Mouse (Mus musculus): Measurements from ENCODE around the gene Akap6.

Akap6 gene

DNA sequence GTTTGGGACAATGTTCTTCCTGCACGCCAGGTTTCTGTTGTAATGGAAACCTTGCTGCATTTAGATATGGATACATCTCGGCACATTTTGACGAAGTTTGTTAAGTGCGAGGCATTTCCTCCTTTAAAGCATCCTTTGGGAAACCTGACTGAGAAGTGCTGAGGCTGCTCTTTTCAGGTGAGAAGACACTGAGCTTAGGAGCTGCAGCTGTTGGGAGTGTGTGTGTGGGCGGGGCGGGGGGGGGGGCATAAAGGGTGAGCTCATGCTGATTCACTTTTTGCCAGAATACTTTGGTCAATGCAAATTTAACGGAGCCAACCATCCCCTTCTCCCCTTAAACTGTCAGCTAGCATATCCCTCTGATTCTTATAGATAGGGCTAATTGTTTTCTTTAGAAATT, 81.9 kb downstream of the Akap6 start:
- no peak for DNase-seq (ENCODE audit: low read depth, low spot score)

DNA sequence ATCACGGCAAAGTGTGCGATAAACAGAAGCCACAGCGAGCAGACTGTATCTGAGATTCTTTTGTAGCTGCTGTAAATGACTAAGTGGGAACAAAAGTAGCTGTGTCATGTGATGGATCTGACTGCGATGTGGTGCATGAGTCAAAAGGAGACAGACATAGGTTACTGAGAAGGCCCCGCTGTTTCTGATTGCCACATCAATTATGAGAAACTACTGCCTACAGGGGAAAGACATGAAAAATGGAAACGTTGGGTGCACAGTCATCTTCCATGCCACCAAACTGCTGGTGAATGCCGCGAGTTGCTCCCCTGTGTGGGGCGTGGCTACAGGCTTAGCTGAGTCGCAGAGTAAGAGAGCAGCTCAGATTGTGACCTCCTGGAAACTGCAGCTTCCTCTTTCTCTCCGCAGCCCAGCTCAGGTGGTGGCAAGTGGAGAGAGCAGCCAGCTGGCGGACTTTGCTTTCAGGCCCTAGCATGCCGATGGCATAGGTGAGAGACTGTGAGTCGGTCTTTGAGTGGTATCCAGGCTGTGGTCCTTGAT, 83.8 kb downstream of the Akap6 start:
- no peak for DNase-seq (ENCODE audit: low read depth, low spot score)

DNA sequence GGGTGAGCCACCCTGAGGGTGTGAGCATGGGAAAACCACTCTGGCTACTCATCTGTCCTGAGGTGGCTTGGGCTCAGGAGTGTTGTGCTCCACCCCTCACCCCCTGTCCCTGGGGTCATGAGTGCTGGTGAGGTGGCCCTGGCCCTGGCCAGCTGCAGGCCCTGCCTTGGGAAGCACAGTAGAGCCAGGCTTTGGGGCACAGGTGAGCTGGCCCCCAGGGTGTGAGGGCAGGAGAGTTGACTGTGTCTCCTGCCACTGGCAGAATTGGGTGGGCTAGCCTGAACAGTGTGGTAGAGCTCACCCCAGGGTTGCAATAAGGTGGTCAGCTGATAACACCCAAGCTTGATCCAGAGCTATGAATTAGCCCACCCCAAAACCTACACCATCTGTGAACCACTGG, 86.0 kb downstream of the Akap6 start:
- DNase-seq (ENCODE audit: low read depth, low spot score): no peak

DNA sequence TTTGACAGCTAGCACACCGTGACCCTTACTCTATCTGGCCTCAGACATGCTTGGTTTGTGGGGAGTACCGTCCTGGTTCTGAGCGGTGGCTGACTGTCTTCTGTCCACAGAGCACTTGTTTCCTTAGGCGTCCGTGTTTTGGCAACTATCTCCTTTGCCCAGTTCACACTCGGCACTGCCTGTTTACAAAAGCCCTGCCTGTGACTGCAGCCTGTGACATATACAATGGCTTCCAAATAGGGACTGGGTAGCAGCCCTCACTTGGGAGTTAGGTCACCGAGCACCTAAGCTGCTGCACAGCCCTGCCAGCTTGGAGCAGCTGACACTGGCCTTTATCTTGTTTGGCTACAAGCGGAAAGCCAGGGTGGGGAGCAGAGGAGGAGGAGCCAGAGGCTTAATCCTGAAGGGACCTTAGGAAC, 91.2 kb downstream of the Akap6 start:
- peak; percentile 29 for DNase-seq (ENCODE audit: low read depth, low spot score)

DNA sequence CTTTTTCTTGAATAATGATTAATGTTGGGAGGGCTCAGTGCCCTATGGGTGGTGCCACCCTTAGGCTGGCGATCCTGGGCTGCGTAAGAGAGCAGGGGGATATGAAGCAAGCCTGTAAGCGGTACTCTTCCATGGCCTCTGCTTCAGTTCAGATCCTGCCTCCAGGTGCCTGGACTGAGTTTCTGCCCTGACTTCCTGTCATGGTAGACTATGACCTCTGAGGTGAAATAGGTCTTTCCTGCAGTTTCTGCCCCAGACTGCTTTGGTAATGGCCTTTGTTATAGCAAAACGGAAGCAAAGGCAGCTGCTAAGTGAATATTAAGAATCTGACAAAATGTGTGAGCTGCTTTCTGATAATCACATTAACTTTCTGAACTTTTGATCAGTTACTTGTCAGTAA, 94.9 kb downstream of the Akap6 start:
- DNase-seq (ENCODE audit: low read depth, low spot score): no peak

DNA sequence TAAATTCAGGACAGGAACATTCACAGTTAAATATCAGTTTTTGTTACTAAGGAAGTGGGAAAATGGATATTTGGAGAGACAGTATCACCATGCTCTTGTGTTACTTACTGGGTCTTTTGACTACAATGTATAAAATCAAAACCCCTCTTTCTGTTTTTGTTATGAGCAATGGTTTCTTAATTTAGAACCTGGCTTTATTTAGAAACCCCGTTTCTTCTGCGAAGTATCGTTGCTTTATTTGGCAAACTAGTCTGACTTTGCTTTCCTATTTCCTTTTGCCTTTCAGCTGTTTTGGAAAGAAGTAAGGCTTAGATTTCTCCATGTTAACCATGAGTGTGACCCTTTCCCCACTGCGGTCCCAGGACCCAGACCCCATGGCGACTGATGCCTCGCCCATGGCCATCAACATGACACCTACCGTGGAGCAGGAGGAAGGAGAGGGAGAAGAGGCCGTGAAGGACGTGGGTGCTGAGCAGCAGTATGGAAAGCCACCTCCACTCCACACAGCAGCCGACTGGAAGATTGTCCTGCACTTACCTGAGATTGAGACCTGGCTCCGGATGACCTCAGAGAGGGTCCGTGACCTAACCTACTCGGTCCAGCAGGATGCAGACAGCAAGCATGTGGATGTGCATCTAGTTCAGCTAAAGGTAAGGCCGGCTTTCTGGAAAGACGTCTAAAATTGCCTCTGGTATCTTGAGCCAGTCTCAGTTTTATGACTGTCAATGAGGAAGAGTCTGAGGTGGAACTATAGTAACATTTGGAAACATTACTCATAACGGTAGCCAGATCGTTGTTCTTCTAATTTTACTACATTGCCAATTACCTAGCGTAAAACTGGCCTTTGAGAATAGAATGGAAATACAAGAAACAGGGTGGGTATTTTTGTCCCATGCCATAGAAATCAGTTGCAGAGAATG, 96.6 kb downstream of the Akap6 start:
- no peak for DNase-seq (ENCODE audit: low read depth, low spot score)

DNA sequence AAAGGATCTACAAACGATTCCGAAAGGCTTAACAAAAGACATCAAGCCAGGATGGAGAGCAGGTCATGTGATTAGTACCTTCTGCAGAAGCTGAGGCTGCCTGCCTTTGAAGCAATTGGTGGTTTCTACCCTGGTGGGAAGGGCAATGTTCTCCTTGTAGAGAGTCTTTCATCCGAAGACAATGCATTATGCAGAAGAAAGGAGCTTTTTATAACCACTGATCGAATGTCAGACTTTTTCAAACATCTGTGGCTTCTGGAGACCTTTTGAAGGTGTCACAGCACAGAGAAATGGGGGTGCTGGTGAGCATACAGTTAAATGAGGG, 97.2 kb downstream of the Akap6 start:
- no peak for DNase-seq (ENCODE audit: low read depth, low spot score)

DNA sequence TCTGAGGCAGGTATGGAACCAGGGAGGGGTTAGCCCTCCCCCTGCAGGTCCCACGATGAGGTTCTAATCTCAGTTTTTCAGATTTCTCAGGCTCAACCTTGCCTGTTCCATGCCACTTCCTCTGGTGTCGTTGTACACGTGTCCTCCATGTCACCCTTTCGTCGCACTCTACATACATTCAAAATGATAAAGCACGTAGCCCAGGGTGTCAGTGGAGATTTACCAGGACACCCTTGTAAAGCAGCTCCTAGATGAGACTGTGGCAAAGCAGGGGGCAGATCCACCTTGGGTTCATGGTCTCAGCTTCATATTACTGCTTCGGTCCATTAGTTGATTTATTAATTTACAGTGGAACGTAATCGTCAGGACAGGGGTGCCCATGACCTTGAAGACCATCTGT, 100.5 kb downstream of the Akap6 start:
- DNase-seq (ENCODE audit: low read depth, low spot score): no peak

DNA sequence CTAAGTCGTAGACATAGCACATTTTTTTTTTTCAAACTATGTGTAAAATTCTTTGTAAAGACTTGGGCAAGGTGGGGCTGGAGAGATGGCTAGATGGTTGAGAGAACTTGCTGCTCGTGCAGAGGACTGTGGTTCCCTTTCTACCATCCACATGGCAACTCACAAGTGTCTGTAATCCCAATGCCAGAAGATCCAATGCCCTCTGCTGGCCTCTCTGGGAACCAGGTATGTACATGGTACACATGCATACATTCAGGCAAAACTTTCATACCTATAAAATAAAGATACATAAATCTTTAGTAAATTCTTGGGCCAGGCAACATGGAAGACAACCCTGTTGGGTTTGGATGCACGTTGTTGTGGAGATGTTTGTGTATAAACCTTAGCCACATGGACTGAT, 107.1 kb downstream of the Akap6 start:
- no peak for DNase-seq (ENCODE audit: low read depth, low spot score)

DNA sequence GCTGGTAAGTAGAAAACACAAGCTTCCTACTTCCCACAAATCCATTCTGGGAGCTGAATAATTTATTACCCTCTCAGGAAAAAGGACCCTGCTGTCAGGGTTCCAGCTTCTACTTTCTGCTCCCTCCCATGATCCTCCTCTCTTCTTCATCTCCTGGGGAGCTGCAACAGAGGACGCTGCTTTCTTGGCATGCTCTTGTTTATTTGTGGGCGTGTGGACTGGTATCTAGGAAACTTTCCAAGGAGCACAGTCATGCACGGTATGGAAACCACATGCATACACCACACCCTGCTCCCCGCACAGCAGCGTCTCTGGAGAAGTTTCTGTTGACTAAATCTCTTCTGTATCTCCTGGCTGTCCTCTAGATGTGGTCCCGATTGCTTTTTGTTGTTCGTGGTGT, 119.4 kb downstream of the Akap6 start:
- no peak for DNase-seq (ENCODE audit: low read depth, low spot score)

DNA sequence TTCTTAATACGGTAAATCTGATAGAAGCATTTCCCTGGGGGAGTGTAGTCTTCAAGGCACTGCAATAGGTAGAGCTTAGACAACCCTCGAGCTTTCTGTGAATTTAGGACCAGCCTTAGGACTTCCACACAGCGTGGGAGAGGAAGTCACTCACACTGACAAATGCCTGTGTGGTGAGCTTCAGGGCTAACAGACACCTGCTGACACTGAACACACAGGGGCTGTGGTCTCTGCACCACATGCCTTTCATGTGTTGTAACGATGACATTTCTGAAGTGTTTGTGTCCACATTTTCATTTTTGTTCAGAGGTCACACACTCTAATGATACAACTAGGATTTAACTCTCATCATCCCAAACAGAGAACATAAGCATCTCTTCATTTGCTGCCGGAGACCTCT, 125.6 kb downstream of the Akap6 start:
- no peak for DNase-seq (ENCODE audit: low read depth, low spot score)

DNA sequence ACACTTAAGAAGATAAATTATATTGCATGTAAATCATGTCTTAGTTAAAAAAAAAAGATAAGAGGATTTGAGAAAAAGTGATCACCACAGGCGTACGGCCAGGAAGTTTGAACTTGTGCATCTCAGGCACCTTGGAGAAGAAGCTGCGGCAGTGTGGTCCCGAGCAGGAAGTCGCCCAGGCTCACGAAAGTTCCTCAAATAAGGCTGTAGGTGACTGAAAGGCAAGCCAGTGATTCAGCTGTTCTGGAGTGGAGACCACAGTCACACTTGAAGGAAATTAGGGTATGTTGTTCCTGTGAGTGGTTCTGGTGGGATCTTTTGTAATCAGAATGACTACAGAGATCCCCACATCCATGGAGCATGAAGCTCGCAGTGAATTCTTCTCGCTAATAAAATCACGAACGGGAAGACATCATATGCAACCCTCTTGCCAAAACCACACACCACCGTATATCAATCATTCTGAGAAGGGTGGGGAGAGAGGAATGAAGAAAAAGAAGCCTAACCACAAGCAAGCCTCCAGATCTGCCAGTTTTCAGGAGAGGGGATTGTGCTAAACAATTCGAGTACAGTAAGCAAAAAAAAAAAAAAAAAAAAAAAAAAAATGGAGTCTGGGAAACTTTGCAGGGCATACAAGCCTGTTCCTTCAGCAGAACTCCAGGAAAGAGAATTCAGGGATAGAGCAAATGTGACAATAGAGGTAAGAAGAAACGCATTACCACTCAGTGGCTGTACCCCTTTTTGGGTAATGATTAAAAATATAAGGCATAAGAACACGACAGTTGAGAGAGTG, 130.0 kb downstream of the Akap6 start:
- DNase-seq (ENCODE audit: low read depth, low spot score): no peak

DNA sequence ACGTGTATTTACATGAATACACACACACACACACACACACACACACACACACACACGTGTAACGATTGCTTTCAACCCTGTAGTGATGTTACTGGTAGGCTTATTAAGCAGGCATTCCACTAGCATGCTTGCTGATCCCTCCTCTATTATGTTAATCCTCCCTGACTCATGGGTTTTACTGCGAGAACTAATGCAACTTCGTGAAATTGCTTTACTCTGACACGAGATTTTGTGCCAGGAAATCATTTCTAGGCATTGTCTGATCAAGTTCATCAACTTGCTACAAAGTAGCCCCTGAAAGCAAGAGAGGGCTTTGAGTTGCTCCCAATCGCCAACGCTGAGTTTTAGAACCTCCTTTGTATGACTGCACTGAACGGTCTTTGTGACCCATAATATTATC, 132.6 kb downstream of the Akap6 start:
- no peak for DNase-seq (ENCODE audit: low read depth, low spot score)

DNA sequence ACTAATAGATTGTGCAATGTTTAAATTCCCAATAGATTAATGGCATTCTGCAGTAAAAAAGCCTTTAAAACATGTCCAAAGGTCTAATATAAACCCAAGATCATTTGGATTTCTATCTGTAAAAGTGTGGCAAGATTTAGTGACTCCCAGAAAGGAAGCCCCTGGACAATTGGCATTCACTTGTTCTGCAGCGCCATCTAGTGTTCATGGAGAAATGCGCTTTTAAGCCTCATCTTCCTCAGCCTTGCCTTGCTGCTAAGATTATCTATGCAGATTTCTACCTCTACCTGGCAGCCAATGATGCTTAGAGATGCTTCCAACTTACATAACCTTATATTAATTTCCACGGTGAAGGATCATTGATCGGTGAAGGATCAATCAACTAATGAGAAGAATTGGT, 133.0 kb downstream of the Akap6 start:
- peak; percentile 84 for DNase-seq (ENCODE audit: low read depth, low spot score)

DNA sequence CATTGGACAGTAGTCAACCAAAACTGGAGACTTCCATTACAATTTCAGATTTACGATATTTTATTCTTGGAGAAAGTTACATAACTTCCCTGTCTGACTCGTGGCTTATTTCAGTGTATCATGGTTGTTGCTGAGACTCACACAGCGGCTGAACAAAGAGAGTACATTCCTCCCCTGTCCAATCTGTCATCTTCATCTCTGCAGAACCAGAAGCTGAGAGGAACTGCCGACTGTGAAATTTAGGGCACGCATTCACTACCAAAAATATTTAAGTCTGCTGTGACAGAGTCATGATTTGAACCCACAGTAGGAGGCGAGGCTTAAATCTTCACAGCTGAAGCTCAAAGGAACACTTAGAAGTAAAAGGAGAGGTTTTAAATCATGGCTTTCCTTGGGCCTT, 134.0 kb downstream of the Akap6 start:
- DNase-seq (ENCODE audit: low read depth, low spot score): no peak

DNA sequence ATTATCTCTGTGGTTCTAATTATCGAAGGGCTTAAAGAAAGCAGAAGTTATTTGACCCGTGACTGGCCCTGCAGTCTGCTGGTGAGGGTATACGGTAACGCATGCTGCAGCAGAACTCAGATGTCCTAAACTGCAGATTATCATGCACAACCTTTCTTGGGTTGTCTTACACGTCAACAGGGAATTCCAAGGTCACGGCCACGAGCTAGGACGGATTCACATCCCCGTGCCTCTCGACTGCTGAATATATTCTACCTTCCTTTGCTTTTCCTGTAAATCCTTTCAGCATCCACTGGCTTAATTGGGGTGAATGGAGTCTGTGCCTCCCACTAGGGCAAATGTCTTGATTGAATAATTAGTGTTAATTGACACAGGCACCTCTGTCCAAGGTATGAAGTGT, 134.9 kb downstream of the Akap6 start:
- DNase-seq (ENCODE audit: low read depth, low spot score): no peak

DNA sequence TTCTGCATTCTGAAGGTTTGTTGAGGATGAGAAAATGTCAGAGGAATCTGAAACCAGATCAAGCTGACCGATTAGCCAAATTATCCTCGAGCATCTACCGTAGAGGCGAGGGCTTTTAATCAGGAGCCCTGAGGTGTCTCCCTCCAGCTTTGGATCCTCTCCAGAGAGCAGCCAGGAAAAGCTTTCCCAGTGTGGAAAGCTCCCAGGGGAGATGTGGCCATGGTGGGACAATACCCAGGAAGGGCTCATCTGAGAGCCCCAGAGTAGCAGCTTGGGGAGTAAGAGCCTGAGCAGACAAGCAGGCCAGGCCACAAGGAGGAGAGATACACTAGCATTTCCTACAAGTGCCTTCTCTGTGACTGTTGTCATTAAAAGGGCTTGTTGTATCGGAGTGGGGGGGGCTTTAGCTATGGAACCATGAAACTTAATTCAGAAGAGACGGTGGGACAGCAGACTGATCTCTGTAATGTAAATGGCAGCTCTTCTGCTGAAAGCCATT, 135.6 kb downstream of the Akap6 start:
- no peak for DNase-seq (ENCODE audit: low read depth, low spot score)

DNA sequence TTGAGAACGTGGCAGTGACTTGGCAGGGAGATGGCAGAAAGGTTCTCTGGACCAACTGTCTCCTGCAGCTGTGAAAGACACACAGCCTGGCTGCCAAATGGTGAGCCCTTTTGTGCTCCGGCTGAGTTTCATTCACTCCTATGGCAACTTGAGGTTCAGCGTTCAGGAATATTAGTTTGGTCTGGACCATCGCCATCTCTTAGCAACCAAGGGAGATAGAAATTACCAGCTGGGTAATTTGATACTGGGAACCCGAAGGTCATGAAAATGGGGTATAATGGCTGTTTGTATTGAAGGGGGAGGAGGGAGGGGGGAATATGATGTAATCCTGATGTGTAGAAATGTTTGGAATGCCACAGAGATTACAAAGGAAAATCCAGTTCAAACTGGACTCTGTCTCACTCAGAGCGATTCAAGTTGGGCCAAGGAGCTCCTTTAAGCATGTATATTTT, 136.1 kb downstream of the Akap6 start:
- no peak for DNase-seq (ENCODE audit: low read depth, low spot score)

DNA sequence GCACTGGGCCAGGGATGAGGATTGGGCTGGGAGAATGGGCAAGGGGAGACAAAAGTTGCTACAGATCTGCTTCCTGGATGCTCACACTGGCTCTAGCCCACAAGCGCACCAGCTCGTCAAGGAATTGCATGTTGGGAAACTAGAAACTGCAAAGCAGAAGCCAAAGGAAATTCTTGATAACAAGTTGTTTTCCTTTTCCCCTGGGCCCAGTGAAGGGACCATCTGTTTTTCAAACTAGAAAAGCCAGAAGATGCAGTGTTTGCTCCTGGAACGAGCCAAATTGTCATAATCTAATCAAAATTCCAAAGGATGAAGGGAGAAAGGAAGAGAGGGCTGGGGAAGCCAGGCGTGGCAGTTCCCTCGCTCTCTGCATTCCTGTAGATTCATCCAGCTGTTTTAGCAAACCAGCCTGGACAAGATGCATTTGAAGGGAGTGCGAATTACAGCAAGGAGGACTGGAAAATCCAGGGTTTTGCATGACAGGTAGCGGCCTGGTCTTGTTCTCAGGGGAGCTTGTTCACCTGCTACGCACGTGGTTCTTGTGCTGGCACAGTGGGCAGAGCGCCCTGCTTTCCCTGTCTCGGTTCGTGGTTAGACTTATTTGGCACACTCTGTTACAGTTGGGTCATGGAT, 136.8 kb downstream of the Akap6 start:
- DNase-seq (ENCODE audit: low read depth, low spot score): no peak

DNA sequence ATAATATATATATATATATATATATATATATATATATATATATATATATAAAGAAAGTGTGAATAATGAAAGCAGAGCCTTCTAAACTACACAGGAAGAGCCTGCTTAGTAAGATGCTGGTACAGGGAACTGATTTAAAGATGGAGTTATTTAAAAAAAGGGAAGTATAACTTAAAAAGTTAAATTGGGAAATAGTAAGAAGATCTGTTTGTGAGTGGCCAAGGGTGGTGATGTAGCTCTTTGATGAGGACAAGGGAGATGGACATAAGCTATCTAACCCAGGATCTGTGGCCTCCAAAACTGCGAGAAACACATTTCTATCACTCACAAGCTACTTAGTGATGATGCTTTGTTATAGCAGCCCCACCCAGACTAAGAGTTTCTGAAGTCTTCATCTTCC, 146.8 kb downstream of the Akap6 start:
- DNase-seq (ENCODE audit: low read depth, low spot score): no peak

DNA sequence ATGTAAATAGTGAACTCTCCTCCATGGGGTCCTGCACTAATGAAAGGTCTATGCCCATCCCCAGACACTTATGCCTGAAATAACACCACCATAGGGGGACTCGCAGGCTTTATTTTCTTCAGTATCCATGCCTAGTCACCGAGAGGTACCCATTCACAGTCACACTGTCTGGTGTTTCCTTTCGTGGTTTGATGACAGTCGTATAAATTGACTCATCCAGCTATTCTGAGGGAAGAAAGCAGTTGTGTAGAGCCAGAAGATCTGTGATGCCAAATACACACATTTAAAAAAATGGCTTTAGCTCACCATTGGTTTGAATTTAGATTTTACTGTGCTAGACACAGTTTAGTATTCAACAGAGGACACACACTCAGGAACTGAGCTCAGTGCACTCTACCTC, 147.8 kb downstream of the Akap6 start:
- no peak for DNase-seq (ENCODE audit: low read depth, low spot score)
